Mouse (Mus musculus) liver, embryonic 14 days (tissue): ENCODE measurements around the gene Snx3. TPM values are rescaled to one million over a fixed set of nuclear protein-coding genes. Genes with fewer than 3 reads are reported as not detected.

Source experiments
- polyA plus RNA-seq: library from polyadenylated mRNA; depleted of rRNA; stranded (reverse); fragments of >200 nt; gene quantifications from 2 replicates; pipeline ENCODE4 v1.2.3, GENCODE M21; 2012; rRNA removed

The Snx3 gene
- polyA plus RNA-seq = 175 and 188 TPM in 2 replicates

DNA sequence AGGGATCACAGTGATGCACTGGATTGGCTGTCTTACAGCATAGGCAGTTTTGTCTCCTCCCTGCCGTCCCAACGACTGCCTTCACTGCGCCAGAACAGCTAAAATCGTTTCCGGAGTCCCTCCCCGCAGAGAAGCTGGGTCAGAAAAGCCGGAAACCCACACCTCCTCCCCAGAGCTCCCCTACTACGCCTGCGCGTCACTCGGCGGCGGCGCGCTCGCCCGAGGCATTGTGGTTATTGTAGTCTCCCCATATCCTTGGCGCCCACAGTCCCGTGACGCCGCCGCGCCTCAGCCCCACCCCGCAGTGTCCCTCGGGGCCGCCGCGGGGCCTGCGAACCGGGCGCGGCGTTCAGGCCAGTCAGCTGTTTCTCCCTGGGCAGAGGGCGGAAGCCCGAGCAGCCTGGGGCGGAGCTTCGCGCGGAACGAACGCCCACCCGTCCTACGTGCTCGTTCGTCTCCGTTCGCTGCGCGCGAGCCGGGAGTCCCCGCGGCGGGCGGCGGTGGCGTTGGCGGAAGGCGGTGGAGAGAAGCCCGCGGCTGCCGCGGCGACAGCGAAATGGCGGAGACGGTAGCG is at the start of gene Snx3:
Gene Snx3, plus strand, starts transcription at position 256 of the 574 bp plus-strand sequence.

GRCm38 (mm10) chr10:42478341-42478720 is 23.5 kb upstream of the Snx3 start, which contains the start of gene Afg1l:
Gene Afg1l (minus strand): TSS chr10:42478565.

GRCm38 (mm10) chr10:42583157-42583872 is 81.5 kb downstream of the Snx3 start, which contains the start of the genes Nr2e1 and Ostm1:
Gene Nr2e1 (minus strand): TSS chr10:42583632.
Gene Ostm1 (plus strand): TSS chr10:42583822.

Other genes with a start within 250 kb of the Snx3 start
- 14.1 and 16.7 TPM in 2 replicates for gene Foxo3, start 225.3 kb upstream of the Snx3 start, polyA plus RNA-seq
- 1.6 and 2.0 TPM in 2 replicates for gene Afg1l, start 23.5 kb upstream of the Snx3 start, polyA plus RNA-seq
- 0.03 TPM in 1 of 2 replicates, not detected in the other for gene Nr2e1, start 81.6 kb downstream of the Snx3 start, polyA plus RNA-seq
- 7.1 and 8.0 TPM in 2 replicates for gene Ostm1, start 81.8 kb downstream of the Snx3 start, polyA plus RNA-seq